Mouse (Mus musculus) embryonic facial prominence, embryonic 15.5 days (tissue): Measurements from ENCODE around the gene Nxnl1. TPM values are rescaled to one million over a fixed set of nuclear protein-coding genes. Genes with fewer than 3 reads are reported as not detected.

Experiments used
- ATAC-seq: fragments of 200-750 bp; cut with Nextera tagmentation; 2 replicates; pipeline ENCODE4 v1.8.0; 2017; ENCODE audit warnings: low read depth, moderate TSS enrichment; ENCODE audit not compliant: insufficient number of reproducible peaks, low FRiP score, low TSS enrichment
- H3K27ac ChIP-seq: fragments of 300-500 bp; sonication (generic); replicated peaks from 2 replicates; pipeline ENCODE4 v1.5.1; 2015; ENCODE audit warnings: mild to moderate bottlenecking, inconsistent platforms
- H3K27me3 ChIP-seq: fragments of 300-500 bp; sonication (generic); 2 replicates; pipeline ENCODE4 v1.6.1; 2015; ENCODE audit warnings: inconsistent platforms
- H3K36me3 ChIP-seq: fragments of 300-500 bp; sonication (generic); 2 replicates; pipeline ENCODE4 v1.6.1; 2015; ENCODE audit warnings: mild to moderate bottlenecking, inconsistent platforms
- H3K4me1 ChIP-seq: fragments of 300-500 bp; sonication (generic); 2 replicates; pipeline ENCODE4 v1.6.1; 2015; ENCODE audit warnings: inconsistent platforms
- H3K4me2 ChIP-seq: fragments of 300-500 bp; sonication (generic); replicated peaks from 2 replicates; pipeline ENCODE4 v1.6.1; 2015; ENCODE audit warnings: mild to moderate bottlenecking, inconsistent platforms
- H3K4me3 ChIP-seq: fragments of 300-500 bp; sonication (generic); replicated peaks from 2 replicates; pipeline ENCODE4 v1.5.1; 2015; ENCODE audit warnings: mild to moderate bottlenecking, inconsistent platforms
- H3K9ac ChIP-seq: fragments of 300-500 bp; sonication (generic); 2 replicates; pipeline ENCODE4 v1.6.1; 2015; ENCODE audit warnings: inconsistent platforms
- H3K9me3 ChIP-seq: fragments of 300-500 bp; sonication (generic); replicated peaks from 2 replicates; pipeline ENCODE4 v1.6.1; 2016; ENCODE audit warnings: inconsistent platforms
- WGBS: fragments of 180-500 bp; shearing (Covaris S2); methylation state at CpG from one replicate; pipeline ENCODE4 v1.1.7; 2015; 5-methylcytosine and 5-hydroxymethylcytosine counted together
- polyA plus RNA-seq: library from polyadenylated mRNA; unstranded; fragments of >200 nt; fragmentation: Nextera tagmentation; extraction: Ambion mirVana; gene quantifications from 2 replicates; pipeline ENCODE4 v1.2.1, GENCODE M21; 2015

Gene Nxnl1
- polyA plus RNA-seq, 1 experiment from 2014 or later, result 0.13 TPM

DNA sequence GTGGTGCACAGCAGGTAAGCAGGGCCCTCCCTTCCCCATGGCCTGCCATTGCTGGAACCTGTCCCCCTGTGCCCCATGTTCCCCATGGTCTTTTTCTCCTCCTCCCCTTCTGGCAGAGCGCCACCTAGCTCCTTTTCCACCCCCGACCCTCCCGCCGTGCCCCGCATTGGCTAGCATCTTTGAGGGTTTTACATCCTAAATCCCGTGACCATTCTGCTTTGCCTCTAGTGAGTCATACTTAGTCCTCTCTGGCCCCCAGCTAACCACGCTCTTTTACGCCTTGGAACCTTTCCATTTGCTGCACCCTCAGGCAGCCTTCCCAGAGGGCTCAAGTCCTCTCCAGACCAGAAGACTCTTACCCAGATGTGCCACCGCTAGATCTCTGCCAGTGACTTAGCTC is 13.8 kb upstream of the Nxnl1 start:
- no peak overlapping the region for H3K4me2 ChIP-seq
- H3K9ac ChIP-seq, result no peak overlapping the region
- no peak overlapping the region for H3K4me3 ChIP-seq
- H3K27me3 ChIP-seq, result no peaks in the 10 kb centered on the region
- WGBS, result 36% methylated on average over 9 of the region's 9 CpGs
- H3K27ac ChIP-seq, result no peak overlapping the region
- H3K4me1 ChIP-seq, result peaks cover 12% of the 10 kb centered on the region; the same call in 1 of the 2 replicates
- ATAC-seq, result no peak
- peaks cover 22% of the 10 kb centered on the region for H3K36me3 ChIP-seq
- H3K9me3 ChIP-seq, result no peaks in the 10 kb centered on the region

DNA sequence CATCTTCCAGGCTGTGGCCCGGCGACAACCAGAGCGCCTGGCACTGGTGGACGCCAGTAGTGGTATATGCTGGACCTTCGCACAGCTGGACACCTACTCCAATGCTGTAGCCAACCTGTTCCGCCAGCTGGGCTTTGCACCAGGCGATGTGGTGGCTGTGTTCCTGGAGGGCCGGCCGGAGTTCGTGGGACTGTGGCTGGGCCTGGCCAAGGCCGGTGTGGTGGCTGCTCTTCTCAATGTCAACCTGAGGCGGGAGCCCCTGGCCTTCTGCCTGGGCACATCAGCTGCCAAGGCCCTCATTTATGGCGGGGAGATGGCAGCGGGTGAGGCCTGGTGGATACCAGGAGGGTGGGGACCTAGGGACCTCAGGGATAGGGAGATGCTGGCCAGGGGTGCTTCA is 13.1 kb upstream of the Nxnl1 start:
- H3K4me3 ChIP-seq, result no peak overlapping the region
- H3K27me3 ChIP-seq, result no peaks in the 10 kb centered on the region
- peaks cover 13% of the 10 kb centered on the region; the same call in 1 of the 2 replicates for H3K4me1 ChIP-seq
- H3K36me3 ChIP-seq, result peaks cover 15% of the 10 kb centered on the region; the same call in 1 of the 2 replicates
- no peak overlapping the region for H3K27ac ChIP-seq
- no peak overlapping the region for H3K9ac ChIP-seq
- WGBS, result 88% methylated on average over 14 of the region's 14 CpGs
- no peaks in the 10 kb centered on the region for H3K9me3 ChIP-seq
- no peak for ATAC-seq
- H3K4me2 ChIP-seq, result no peak overlapping the region

DNA sequence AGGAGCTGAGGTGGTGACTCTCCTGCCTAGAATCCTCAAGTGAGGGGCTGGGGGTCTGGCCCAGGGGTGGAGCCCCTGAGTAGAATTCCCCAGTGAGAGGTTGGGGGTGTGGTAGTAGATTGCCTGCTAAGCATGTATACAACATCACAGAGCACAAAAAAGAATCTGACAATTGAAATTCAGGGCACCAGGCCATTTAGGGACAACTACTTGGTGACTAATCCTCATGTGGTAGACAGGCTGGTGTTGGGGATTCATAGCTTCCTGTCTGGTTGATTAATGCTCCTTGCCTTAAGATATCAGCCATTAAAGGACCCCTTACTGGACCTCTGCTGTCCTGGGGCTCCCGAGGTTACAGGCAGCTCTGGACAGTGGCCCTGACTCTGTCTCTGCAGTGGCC is 12.6 kb upstream of the Nxnl1 start:
- Histone ChIP-seq H3K9me3 (no peaks in the 10 kb centered on the region), H3K27me3 (no peaks in the 10 kb centered on the region), H3K27ac (no peak overlapping the region), H3K4me1 (peaks cover 17% of the 10 kb centered on the region; the same call in 1 of the 2 replicates), H3K4me2 (no peak overlapping the region), H3K9ac (no peak overlapping the region), H3K36me3 (peaks cover 11% of the 10 kb centered on the region; the same call in 1 of the 2 replicates), H3K4me3 (no peak overlapping the region)
- no peak for ATAC-seq
- WGBS, result 72% methylated on average over 1 of the region's 1 CpGs

DNA sequence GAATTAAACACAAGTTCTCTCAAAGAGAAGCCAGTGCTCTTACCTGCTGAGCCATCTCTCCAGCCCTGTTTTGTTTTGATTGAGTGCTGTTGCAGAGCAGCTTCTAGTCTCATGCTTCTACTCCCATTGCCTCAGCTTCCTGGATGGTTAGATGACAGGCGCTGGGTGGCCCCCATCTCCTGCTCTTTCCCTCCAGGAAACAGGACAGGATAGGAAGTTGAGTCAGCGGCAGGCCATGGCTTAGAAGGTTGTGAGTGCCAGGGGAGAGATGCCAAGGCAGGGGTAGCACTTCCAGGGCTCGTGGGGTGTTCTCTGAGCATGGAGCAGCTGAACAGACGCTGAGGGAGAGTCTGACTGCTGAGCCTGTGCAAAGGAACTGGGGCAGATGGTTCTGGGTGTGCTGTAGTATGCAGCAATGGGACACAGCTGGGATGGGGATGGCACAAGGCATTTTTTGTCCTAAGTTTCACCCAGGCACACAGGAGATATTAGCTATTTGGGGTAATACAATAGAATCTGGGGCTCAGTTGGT is 11.5 kb upstream of the Nxnl1 start:
- Histone ChIP-seq H3K9me3 (no peaks in the 10 kb centered on the region), H3K4me2 (no peak overlapping the region), H3K27me3 (no peaks in the 10 kb centered on the region), H3K27ac (no peak overlapping the region), H3K36me3 (peaks cover 11% of the 10 kb centered on the region; the same call in 1 of the 2 replicates), H3K4me1 (peaks cover 19% of the 10 kb centered on the region), H3K9ac (no peak overlapping the region), H3K4me3 (no peak overlapping the region)
- 62% methylated on average over 4 of the region's 4 CpGs for WGBS
- ATAC-seq, result no peak

DNA sequence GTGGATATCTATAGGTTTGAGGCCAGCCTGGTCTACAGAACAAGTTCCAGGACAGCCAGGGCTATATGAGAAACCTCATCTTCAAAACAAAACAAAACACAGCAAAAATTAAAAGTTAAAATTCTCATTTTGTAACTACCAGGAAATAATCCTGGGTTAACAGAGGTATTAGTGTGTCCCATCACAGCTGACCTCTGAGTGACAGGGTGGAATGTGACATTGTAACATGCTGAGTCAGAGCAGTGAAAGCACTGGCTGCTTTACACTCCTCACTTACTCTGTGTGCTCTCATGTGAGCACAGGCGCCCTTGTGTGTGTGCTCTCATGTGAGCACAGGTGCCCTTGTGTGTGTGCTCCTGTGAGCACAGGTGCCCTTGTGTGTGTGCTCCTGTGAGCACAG is 8.6 kb upstream of the Nxnl1 start:
- WGBS, result 72% methylated on average over 1 of the region's 1 CpGs
- H3K4me3 ChIP-seq, result no peak overlapping the region
- no peak overlapping the region for H3K9ac ChIP-seq
- no peak overlapping the region for H3K4me2 ChIP-seq
- H3K36me3 ChIP-seq, result no peaks in the 10 kb centered on the region
- no peak overlapping the region for H3K27ac ChIP-seq
- peaks cover 27% of the 10 kb centered on the region for H3K4me1 ChIP-seq
- no peak for ATAC-seq
- H3K9me3 ChIP-seq, result no peaks in the 10 kb centered on the region
- no peaks in the 10 kb centered on the region for H3K27me3 ChIP-seq

DNA sequence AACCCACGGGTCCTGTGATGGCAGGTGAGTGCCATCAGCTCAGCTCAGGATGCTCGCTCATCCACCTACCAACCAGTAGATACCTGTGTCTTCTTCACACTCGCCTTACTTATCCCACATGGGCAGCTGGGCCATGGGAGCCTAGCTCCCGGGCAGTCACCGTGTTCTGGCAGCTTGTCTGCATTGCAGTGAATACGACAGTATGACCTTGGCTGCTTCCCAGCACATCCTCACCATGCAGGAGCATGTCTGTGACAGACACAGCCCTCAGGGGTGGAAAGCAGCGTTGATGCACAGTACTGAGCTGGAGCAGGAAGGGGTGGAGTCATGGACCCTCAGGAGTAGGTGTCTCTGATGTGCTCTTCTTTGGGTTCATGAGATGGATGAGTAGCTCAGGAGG is 8.0 kb upstream of the Nxnl1 start:
- H3K9me3 ChIP-seq, result no peaks in the 10 kb centered on the region
- 58% methylated on average over 7 of the region's 7 CpGs for WGBS
- H3K36me3 ChIP-seq, result no peaks in the 10 kb centered on the region
- no peak for ATAC-seq
- H3K4me1 ChIP-seq, result peaks cover 23% of the 10 kb centered on the region
- H3K4me2 ChIP-seq, result no peak overlapping the region
- H3K9ac ChIP-seq, result no peak overlapping the region
- no peak overlapping the region for H3K27ac ChIP-seq
- no peak overlapping the region for H3K4me3 ChIP-seq
- no peaks in the 10 kb centered on the region for H3K27me3 ChIP-seq

DNA sequence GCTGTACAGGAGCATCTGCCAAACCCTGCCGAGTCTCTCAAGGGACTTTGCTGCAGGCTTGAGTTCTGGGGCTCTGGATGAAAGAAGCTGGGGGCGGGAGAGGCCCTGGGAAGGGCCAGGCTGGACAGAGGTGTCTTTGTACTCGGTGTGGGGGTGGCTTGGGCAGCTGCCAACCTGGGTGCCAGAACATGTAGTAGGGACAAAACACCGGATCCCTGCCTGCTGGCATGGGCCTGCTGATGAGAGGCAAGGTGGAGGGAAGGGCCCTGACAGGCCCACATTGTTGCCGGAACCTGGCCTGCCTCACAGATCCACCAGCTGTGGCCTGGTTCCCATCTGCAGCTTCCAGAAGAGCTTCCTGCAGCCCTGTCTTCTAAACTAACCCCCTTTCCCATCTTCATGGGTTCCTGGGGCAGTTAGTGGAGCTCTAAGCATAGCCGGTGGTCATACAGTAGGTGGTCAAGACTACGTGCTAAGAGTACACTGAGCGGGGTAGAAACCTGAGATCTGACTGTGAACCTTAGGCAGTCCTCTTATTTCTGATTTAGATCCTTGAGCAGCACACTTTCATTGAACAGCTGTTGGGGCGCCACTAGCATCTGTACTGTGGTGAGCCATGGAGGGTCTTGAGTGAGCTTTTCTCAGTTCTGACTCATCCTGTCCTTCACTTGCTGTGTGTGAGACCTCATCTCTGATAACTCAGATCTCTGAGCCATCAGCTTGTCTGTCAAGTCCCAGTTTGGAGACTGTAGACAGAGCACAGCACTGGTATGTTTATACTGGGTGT is 6.6 kb upstream of the Nxnl1 start:
- H3K9me3 ChIP-seq, result no peaks in the 10 kb centered on the region
- peak overlapping the region; percentile 14; the same call in 1 of the 2 replicates for H3K27ac ChIP-seq
- H3K4me2 ChIP-seq, result 0 out of 2 replicates have a peak overlapping the region, but pooled peaks have one; percentile 6
- WGBS, result 62% methylated on average over 9 of the region's 9 CpGs
- no peak for ATAC-seq
- H3K4me3 ChIP-seq, result no peak overlapping the region
- H3K9ac ChIP-seq, result no peak overlapping the region
- H3K36me3 ChIP-seq, result no peaks in the 10 kb centered on the region
- H3K4me1 ChIP-seq, result peaks cover 33% of the 10 kb centered on the region
- H3K27me3 ChIP-seq, result no peaks in the 10 kb centered on the region

DNA sequence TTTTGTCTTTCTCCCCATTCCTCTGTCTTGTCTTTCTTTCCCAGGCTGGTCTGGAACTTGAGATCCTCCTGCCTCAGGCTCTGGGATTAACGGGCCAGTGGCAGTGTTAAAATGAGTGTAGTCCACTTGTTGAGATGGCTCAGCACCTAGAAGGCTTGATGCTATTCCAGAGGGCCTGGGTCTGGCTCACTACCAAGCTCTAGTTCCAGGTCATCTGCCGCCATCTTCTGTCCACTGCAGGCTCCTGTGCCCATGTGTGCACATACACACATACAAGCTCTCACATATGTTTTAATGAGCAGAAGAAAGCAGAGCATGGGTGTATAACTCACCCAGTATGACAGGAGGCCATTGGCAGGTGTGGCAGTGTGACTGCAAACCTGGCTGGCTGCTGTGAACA is 5.7 kb upstream of the Nxnl1 start:
- Histone ChIP-seq H3K9me3 (no peaks in the 10 kb centered on the region), H3K27ac (no peak overlapping the region), H3K36me3 (no peaks in the 10 kb centered on the region), H3K27me3 (0 out of 2 replicates have a peak, but pooled peaks cover 3% of the 10 kb centered on the region), H3K4me3 (no peak overlapping the region), H3K4me2 (no peak overlapping the region), H3K4me1 (peaks cover 33% of the 10 kb centered on the region), H3K9ac (no peak overlapping the region)
- no peak for ATAC-seq
- WGBS, result 83% methylated on average over 2 of the region's 2 CpGs

DNA sequence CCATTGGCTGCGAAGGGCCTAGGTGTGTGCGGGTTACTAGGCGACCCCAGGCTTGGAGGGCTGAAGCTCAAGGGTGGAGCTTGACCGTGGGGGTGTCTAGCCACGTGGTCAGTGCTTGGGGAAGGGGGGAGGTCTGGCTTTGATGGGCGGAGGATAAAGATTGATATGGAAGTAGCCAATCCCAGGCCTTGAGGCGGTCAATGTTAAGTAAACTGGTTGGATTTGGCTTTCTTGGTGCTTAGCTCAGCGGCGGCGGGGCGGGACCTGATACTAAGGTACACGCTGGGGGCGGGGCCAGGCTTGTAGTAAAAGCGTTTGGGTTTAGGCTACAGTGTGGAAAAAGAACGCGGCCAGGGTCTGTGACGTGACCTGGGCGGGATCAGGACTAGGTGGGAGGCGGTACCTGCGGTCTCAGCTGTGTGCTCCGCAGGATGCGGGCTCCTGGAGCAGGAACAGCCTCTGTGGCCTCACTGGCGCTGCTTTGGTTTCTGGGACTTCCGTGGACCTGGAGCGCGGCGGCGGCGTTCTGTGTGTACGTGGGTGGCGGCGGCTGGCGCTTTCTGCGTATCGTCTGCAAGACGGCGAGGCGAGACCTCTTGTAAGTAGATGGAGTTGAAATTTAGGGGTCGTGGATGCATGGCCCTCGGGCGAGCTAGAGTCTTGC is 4.0 kb upstream of the Nxnl1 start:
- Histone ChIP-seq H3K4me2 (peak overlapping the region; percentile 85), H3K36me3 (no peaks in the 10 kb centered on the region), H3K27me3 (0 out of 2 replicates have a peak, but pooled peaks cover 3% of the 10 kb centered on the region), H3K9me3 (no peaks in the 10 kb centered on the region), H3K4me1 (peaks cover 33% of the 10 kb centered on the region), H3K9ac (peak overlapping the region; percentile 42), H3K27ac (peak overlapping the region; percentile 93), H3K4me3 (peak overlapping the region; percentile 64)
- WGBS, result under 1% methylated on average over 41 of the region's 41 CpGs
- ATAC-seq, result peak; percentile 91

DNA sequence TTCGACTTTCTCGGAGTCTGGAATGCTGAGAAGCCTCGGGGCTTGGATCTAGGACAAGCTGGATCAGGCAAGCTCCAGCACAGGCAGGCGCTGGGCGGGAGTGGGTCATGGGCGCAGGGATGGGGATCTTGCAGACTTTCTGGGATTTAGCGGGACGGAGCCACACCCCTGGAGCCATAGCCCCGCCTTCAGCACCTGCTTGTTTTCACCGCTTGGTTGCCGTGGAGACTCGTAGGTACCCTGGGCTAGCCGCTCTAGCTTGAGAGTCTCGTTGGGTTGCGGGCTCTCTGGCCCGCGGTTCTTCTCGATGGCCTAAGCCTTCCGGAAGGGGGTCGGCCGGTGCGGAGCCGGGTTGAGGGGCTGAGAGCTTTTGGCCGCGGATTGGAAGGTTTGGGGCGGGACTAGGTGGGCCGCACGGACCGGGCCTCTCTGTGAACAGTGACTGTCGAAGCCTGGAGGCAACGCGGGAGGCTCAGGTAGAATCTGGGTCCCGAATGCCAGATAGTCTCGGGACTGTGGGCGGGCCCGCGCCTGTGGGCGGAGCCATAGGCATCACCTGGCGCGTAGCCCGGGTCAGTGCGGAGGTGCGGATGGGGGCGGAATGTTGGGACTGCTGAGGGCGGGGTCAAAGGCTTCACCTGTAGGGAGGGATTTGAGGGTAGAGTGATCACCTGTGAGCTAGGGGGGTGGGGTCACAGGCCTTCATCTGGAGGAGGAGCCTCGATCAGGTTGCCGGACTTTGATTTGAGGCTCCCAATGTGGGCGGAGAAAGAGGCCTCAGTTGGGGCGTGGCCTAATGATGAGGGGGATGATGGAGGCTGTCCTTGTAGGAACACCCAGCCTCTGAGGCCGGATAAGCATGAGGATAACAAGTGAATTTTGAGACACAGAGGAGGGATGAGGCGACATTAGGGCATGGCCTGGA is 3.2 kb upstream of the Nxnl1 start:
- peak; percentile 81 for ATAC-seq
- Histone ChIP-seq H3K27ac (peak overlapping the region; percentile 93), H3K27me3 (0 out of 2 replicates have a peak, but pooled peaks cover 3% of the 10 kb centered on the region), H3K36me3 (no peaks in the 10 kb centered on the region), H3K4me2 (peak overlapping the region; percentile 85), H3K9ac (peak overlapping the region; percentile 39), H3K9me3 (no peaks in the 10 kb centered on the region), H3K4me1 (peaks cover 33% of the 10 kb centered on the region), H3K4me3 (peak overlapping the region; percentile 64)
- under 1% methylated on average over 51 of the region's 51 CpGs for WGBS
